Mouse (Mus musculus): Measurements from ENCODE around the gene Npas3.

Npas3 gene

DNA sequence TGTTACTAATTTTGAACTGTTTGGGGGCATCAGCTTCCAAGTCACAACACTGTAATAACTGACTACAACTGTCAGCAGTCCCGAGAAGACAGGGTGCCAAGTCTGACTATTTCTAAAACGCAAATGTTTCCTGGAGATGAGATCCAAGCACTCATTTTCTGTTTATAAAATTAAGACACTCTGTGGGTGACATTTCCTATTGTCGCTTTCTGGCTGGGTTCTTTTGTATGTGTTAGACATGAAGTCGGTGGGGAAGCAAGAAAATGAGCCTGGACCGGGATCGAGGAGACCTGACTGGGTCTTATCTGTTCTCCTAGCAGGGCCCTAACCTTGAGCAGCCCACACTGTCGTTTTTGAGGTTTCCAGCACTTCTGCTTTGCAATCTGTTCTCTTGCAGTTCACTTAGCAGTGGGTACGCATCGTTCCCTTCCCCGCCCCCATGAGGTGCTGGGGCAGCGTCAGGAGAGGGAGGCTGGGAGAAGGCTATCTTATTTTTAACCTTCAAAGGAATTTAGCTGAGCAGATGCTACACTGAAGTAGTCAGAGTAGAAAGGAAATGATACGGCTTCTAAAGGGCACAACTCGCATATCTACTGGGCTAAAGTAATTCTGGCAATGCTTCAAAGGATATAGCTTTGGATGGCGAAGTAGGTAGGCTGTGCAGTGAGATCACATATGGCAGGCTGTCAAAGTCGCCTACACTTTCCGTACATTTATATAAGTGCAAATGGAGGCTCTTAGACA lies 593.6 kb downstream of the Npas3 start:
- DNase-seq (ENCODE audit: extremely low read depth, low read depth, low spot score) = no peak

DNA sequence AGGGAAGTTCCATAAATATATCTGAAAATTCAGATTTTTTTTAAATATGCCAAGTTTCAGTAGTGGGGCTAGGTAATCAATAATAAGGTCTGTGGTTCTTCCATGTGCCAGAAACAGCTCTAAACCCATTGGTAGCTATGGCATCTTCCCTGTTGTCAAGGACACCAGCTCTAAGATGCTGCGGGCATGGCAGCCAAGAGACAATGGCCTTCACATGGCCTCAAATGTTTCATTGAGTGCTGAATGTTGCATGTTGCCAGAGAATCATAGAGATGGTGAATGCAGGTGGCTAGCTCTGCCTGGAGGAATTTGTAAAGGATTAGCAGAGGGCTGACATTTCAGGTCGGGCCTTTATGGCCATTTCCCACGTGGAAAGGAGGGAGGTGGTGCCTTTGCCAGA lies 595.1 kb downstream of the Npas3 start:
- no peak for DNase-seq (ENCODE audit: extremely low read depth, low read depth, low spot score)

DNA sequence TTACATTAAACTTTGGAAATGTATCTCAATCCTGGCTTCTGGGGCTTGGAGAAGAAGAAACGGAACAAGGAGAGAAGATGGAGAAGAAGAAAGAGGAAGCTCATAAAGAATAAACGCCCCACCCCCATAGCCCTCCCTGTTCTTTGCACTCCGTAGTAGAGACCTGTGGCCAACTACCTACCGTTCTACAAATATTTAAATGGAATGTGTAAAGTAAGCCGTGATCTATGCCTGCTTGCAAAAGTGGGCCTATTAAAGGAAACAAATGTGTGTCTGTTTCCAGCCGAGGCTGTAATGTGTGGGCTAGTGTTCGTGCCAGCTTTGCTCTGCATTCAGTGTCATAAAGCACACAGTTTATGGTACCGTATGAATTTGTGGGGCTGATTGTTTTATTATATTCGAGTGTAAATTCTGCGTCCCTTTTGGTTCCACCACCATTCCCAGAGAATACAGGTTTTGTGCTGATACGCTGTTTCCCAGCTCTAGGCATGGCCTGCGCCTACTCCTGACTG lies 597.7 kb downstream of the Npas3 start:
- DNase-seq (ENCODE audit: extremely low read depth, low read depth, low spot score) = no peak

DNA sequence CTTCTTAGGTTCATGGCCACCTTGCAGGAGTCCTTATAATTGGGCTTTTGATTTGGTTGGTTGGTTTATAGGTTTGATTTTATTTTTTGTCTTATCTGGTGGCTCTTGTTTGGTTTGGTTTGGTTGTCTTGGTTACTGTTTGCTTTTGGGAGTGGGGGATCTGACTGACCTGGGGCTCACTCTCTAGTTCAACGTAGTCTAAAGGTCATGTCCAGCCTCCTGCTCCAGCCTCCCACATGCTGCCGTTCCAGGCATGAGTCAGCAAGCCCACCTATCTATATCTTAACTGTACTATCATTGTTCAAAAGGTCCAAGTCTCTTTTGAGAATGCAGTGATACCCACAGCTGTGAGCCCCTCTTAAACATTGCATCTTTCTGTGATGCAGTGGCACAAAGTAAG lies 600.8 kb downstream of the Npas3 start:
- no peak for DNase-seq (ENCODE audit: extremely low read depth, low read depth, low spot score)

DNA sequence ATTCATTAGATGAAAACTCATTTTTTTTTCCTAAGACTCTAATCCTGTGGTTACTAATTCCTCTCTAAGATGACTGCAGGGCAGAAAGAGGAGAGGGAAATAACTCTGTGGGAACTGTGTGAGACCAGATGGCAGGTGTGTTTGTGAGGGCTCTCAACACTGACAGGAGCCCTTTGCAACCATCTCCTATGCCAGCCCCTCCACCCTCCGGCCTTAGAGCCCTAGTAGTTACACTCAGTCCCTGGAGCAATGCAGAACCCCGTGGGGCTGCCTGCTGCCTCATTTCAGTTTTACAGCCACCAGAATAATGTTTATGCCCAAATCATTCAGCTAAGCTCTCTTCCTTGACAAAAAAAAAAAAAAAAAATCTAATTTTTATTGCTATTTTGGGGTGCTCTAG lies 604.0 kb downstream of the Npas3 start:
- DNase-seq (ENCODE audit: extremely low read depth, low read depth, low spot score) = no peak

DNA sequence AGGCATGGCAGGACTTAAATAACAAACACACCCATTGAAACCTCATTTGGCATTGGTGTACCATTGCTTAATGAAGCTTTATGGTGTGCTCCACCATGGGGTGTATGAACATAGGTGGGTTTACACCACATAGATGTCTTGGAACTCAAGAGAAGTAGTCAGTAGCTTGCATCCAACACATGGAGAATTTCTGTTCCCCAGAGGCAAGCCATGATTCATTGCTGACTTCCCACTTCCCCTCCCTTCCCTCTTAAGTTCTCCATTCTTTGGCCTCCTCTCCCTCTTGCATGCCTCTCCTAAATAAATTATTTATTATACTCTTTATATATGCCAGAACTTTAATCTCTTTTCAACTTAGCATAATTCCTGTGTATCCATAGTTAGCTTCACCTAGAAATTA lies 611.7 kb downstream of the Npas3 start:
- DNase-seq (ENCODE audit: extremely low read depth, low read depth, low spot score) = no peak

DNA sequence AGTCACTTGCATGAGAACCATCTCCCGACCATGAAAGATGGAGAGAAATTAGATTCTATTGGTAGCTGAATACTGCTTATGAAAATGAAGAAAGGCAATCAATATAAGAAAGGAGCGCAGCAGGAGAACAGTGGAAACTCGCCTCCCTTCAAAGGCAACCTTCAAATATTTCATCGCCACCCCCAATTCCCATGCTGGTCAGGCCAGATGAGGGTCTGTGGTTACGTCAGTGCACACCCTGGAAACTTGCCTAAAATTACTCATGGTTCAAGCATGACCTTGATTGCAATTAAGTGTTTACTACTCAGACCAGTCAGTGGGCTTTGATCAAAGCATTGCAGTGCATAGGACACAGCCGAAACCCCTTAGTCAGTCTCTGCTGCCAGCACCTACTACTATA lies 613.8 kb downstream of the Npas3 start:
- DNase-seq (ENCODE audit: extremely low read depth, low read depth, low spot score) = no peak

DNA sequence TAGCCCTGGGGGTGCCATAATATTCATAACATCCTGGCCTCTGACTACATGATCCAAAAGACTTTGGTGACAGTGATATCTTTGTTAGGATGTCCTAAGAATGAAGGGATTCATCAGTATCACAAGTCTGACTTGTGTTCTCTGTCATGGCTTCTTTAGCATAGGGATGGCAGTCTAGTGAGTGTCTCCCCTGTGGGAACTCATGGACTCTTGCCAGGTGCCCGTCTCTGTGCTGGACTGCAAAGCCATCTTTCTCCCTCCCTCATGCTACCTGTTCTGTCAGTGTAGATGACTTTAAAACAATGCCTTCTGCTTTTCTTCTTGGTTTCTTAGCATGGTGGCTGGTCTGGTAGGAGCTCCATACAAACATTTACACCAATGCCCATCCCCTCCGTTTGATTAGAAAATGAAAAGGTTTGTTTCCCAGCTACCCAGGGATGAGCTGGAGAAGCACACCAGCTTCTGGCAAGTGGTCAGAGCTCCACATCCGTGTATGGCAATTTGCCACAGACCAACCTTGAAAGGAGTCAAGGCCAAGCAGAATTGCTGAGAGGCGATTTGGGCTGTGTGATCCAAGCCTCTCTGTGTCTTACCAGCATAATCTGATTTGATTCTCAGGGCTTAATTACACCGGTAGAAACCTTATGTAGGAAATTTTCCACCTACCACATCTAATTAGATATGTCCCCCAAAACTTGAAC lies 616.1 kb downstream of the Npas3 start:
- no peak for DNase-seq (ENCODE audit: extremely low read depth, low read depth, low spot score)

DNA sequence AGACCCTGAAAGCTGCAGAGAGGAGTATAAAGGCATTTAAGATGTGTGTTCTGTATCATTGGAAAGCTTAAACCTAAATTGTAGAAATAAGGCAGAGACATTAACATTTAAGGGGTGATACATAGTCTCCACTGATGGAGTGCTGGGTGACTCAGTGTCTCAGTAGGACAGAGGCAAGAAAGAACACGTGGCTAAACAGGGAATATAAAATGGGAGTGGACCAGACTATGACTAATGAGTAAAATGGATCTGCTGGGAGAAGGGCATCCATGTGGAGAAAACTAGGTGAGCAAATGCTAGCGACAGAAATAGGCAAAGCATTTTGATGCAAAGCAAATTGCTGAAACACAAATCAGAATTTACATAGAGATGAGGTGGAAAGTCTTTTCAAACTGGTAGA lies 617.2 kb downstream of the Npas3 start:
- no peak for DNase-seq (ENCODE audit: extremely low read depth, low read depth, low spot score)

DNA sequence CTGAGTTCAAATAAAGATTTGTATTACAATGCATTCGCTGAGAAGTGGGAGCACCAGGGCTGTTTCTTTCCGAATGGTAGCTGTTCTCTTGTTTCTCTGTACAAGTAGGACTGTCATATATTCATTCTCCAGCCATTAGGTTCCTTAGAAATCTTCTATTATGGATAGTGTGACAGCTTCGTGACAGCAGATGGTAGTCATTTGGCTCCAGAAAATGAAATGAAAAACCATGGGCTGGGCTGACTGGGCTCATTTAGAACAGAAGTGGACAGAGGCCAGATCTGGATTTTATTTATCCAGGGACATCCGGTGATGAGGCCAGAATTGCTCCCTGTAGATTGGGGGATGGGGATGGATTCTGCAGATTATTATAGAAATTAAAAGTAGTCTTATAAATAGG lies 621.5 kb downstream of the Npas3 start:
- no peak for DNase-seq (ENCODE audit: extremely low read depth, low read depth, low spot score)

DNA sequence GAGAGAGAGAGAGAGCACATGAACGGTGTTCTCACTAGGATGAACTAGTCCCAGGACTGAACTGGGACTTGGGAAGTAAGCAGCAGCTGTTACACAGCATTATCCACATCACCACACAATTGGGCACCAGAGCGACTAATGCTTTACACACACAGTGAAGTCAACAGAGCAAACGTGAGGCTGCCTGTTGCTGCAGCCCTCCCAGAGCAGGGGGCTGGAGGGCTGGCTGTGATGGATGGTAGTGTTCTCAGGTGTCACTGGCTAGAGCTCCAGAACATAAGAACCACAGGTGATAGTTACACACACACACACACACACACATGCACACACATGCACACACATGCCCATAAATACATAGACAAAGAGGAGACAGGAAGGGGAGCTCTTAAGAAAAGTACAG lies 626.7 kb downstream of the Npas3 start:
- DNase-seq (ENCODE audit: extremely low read depth, low read depth, low spot score) = no peak

DNA sequence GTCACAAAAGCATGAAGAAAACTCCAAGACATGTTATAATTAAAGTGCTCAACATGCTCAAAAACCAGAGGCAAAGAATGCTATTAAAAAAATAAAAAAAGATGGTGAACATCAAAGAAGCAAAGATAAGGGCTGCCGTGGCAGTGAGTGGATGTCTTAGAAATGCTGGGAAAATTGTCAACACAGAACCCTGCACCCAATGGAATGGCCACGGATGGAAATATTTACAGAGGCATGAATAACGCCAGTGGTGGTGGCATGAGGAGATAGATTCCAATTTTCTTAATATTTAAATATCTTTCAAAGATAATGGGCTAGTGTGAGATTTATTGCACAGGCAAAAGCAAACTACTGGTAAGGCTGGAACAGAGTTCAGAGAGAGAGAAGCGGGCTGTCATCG lies 628.2 kb downstream of the Npas3 start:
- DNase-seq (ENCODE audit: extremely low read depth, low read depth, low spot score) = no peak

DNA sequence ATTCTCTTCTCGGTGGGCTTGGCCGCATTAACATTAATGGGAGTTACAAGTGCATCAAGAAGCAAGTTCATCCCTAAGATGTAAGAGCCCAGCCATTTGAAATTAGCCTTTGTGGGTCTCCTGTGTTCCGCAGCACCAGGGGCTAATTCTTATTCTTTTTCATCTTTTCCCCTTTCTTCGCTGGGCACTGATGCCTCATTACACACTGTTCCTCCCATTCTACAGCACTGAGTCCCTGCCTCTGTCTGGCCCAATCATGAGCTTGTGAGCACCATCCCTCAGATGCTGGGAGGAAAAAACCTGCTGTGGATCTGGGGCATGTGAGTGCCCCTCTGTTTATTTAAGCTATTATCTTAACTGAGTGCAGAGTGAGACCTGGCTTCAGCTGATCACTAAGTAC lies 633.2 kb downstream of the Npas3 start:
- no peak for DNase-seq (ENCODE audit: extremely low read depth, low read depth, low spot score)

DNA sequence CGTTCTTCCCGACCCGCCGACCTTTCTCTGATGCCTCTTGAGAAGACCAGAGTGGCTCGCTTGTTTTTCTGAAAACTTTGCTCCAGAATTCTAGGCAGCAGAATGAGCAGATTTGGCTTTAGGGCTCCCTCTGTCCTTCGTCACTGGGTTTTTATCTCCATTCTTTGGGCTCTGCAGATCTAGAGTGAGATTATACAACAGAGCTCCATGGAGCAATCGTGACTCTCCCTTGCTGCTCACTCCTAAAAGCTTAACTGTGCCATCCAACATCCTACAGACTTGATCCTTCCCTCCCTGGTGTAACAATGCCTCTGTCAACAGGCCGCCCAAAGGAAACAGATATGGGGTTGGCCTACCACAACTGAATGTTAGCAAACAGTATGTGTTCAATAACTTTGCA lies 634.4 kb downstream of the Npas3 start:
- DNase-seq (ENCODE audit: extremely low read depth, low read depth, low spot score) = no peak

DNA sequence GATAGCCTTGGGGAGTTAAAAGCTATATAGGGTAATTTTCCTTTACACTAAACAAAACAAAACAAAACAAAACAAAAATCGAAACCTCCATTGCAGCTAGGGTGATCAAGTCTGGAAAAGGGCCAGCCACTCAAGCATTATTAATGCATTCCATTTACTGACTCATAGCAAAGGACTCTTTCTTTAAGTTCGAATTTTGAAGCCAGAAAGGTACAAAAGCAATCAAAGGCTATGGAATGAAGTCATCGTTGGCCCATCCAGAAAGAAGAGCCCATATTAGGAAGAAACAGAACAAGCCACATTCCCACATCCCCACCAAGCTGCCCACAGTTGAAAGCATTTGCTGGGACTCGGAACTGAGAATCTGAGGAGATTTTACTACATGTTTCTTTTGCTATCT lies 640.1 kb downstream of the Npas3 start:
- DNase-seq (ENCODE audit: extremely low read depth, low read depth, low spot score) = no peak

DNA sequence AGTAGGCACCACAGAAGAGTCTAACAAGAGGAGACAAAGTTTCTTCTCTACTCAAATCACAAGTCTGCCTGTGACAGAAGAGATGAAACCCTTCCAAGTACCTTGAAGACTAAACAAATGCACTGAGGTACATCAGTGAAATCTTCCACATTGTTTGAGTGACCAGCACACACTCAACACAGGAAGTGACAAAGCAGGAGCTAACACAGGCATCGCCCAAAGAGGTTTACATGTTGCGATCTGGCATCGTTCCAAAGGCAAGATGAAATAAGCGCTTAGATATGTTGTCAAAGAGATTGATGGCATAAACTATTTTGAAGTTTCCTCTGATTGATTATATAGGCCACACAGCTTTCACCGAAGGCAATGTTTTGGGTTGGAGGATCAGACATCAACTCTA lies 647.4 kb downstream of the Npas3 start:
- no peak for DNase-seq (ENCODE audit: extremely low read depth, low read depth, low spot score)

DNA sequence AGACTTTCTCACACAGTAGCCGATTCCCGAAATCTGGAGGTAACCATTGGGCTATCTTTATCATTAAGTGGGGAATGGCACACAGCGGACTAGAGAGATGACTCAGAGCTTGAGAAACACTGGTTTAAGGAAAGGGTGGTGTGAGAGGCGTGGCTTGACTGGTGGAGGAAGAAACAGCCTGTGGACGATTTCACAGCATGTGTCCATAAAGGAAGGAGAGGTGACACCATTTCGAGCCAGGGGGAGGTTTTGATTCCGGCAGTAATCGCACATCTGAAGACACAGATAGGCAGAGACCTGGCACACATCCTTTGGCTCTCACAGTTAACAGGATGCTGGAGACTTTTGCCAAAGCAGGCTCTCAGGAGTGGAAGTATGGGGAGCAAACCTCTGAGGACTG lies 660.3 kb downstream of the Npas3 start:
- DNase-seq (ENCODE audit: extremely low read depth, low read depth, low spot score) = no peak

DNA sequence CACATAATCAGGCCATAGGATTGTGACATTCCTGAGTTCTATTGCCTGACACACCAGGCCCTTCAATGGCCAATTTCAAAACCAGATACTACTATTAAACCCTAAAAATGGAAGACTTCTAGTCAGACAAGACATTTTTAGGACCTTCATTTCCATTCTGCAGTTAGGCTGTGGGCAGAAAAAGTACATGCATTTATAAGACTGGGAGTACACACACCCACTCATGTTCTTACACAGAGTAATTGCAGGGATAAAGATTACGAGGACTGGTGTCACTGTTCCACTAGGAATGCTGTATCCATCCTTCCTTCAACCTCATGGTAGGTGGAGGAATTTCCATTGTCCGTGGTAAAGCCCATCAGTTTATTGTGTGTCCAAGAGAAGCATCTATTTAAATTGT lies 661.7 kb downstream of the Npas3 start:
- DNase-seq (ENCODE audit: extremely low read depth, low read depth, low spot score) = no peak

DNA sequence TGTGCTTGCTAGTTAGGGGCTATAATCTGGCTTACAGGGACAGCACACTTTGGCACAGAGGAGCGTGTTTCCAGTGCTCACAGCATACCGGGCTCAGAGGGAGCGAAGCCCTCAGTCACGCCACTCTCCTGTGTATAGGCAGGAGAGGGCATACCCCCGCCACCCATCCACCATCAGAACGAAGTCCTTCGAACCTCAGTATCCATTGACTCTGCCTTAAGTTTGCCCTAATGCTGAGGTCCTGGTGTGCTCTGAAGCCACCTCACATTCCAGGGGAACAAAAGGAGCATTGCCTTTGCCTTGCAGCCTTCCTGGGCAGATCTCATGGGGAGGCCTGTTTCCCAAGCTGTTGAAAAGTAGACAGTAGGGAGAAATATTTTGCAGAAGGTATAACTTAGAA lies 673.7 kb downstream of the Npas3 start:
- no peak for DNase-seq (ENCODE audit: extremely low read depth, low read depth, low spot score)

DNA sequence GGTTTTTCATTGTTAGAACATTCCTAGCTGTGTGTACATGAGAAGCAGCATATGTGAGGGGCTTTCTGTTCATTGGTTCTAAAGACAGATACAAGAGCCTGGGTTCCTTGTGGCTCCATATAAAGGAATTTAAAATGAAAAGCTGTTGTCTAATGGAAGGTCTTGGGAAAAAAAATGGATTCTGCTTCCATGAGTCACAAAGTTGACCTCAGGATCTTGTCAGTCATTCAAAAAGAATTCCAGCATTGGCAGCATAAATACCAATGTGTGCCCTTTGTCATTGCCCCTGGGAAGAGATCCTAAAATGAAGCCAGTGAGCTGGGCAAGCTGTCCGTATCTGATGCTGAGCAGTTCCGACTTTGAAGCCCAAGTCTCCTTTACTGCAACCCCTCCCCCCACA lies 700.3 kb downstream of the Npas3 start:
- DNase-seq (ENCODE audit: extremely low read depth, low read depth, low spot score) = no peak

DNA sequence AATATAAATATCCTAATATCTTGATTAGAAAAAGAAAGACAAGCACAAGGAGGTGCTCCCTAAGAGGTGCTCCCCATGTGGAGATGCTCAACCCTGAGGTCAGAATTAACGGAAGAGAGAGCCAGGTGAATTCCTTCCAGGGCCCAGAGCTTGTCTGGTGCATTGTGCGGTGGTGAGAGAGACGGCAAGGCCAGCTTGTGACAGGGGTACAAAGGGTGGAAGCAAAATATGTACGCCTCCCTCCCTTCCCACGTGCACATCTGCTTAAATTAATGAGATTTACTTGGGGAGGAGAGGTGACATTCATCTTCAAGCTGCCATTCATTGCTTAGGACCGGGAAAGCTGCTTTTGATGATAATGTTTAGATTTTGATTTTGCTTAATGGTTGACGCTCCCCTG lies 713.5 kb downstream of the Npas3 start:
- no peak for DNase-seq (ENCODE audit: extremely low read depth, low read depth, low spot score)

DNA sequence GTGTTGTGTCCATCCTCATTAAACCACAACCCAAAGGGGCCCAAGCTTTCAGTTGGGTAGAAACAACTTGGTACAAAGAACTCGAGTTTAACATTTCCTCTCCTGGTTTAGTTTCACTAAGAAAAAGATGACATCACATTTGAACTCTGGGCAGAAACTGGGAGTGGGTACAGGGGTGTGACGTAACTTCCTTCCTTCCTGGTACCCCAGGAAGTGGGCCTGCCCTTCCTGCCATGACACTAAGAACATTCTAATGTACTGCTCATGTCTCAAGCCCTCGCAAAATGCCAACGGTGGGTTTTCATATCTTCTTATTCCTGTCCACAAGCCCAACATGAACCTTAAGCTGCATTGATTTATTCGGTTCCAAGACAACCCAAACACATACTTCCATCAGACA lies 715.1 kb downstream of the Npas3 start:
- no peak for DNase-seq (ENCODE audit: extremely low read depth, low read depth, low spot score)
